Mouse (Mus musculus) forebrain, postnatal 0 days (tissue): ENCODE measurements at regions not wholly inside any gene's neighbourhood (a gene's known extent, or its start where the extent isn't known, plus 50 kb on each side); places are given as distances from the start of the nearest gene placed in this dataset.

Experiments
- ATAC-seq: fragments of 200-750 bp; cut with Nextera tagmentation; 2 replicates; pipeline ENCODE4 v1.8.0; 2017; ENCODE audit warnings: mild to moderate bottlenecking, moderate library complexity
- DNase-seq: peaks from one replicate; pipeline ENCODE4 v3.0.0-alpha.2; 2015
- H3K27ac ChIP-seq: fragments of 300-500 bp; sonication (generic); 2 replicates; pipeline ENCODE4 v1.5.1; 2014; ENCODE audit warnings: low read depth, mild to moderate bottlenecking, antibody characterized with exemption, low read length, moderate library complexity, mixed read lengths
- H3K27me3 ChIP-seq: fragments of 300-500 bp; sonication (generic); 2 replicates; pipeline ENCODE4 v1.6.1; 2014; ENCODE audit warnings: mild to moderate bottlenecking, low read length, mixed read lengths; ENCODE audit not compliant: insufficient read depth
- H3K36me3 ChIP-seq: fragments of 300-500 bp; sonication (generic); 2 replicates; pipeline ENCODE4 v1.6.1; 2014; ENCODE audit warnings: mild to moderate bottlenecking, moderate library complexity; ENCODE audit not compliant: insufficient read depth
- H3K4me1 ChIP-seq: fragments of 300-500 bp; sonication (generic); 2 replicates; pipeline ENCODE4 v1.6.1; 2014; ENCODE audit warnings: antibody characterized with exemption; ENCODE audit not compliant: insufficient read depth
- H3K4me2 ChIP-seq: fragments of 300-500 bp; sonication (generic); 2 replicates; pipeline ENCODE4 v1.6.1; 2014; ENCODE audit warnings: low read depth, mild to moderate bottlenecking, moderate library complexity
- H3K4me3 ChIP-seq: fragments of 300-500 bp; sonication (generic); 2 replicates; pipeline ENCODE4 v1.5.1; 2014; ENCODE audit warnings: low read depth, low read length, mixed read lengths
- H3K9ac ChIP-seq: fragments of 300-500 bp; sonication (generic); 2 replicates; pipeline ENCODE4 v1.6.1; 2014; ENCODE audit warnings: mild to moderate bottlenecking
- H3K9me3 ChIP-seq: fragments of 300-500 bp; sonication (generic); 2 replicates; pipeline ENCODE4 v1.6.1; 2016; ENCODE audit warnings: low read length
- CTCF ChIP-seq: sonication (generic); IDR thresholded peaks from 2 replicates; pipeline ENCODE4 v1.5.1; 2016; ENCODE audit warnings: antibody characterized with exemption, control low read depth, low read depth
- WGBS: fragments of 180-500 bp; shearing (Covaris S2); extraction: QIAGEN DNeasy Blood & Tissue Kit; methylation state at CpG from one replicate; pipeline ENCODE4 v1.1.7; 2014; 5-methylcytosine and 5-hydroxymethylcytosine counted together

DNA sequence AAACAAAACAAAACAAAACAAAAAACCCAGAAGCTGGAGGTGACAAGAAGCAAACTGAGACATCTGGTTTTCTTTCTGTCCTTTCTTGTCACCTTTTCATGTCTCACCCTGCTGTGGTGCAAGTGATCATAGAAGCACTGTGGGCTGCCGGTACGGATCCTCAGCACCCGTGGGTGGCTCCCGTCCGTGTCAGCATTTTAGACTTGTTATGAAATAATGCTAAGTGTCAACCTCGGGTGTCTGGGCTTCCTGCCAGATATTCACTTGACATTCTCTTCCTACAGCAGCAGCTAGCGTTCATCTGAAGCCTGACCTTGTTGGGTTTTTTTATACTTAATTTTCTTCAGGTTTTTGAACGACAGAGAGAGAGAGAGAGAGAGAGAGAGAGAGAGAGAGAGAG is 404.7 kb downstream of the Pla2g4a start:
- H3K27me3 ChIP-seq = no peaks in the 10 kb centered on the region
- DNase-seq = peak; percentile 10
- no peak for ATAC-seq

GRCm38 (mm10) chr1:149555355-149556007 is 405.6 kb downstream of the Pla2g4a start:
- Histone ChIP-seq H3K4me3 (no peak overlapping the region), H3K36me3 (no peaks in the 10 kb centered on the region), H3K27ac (no peak overlapping the region), H3K4me2 (no peak overlapping the region), H3K9me3 (no peaks in the 10 kb centered on the region), H3K27me3 (no peaks in the 10 kb centered on the region), H3K9ac (no peak overlapping the region), H3K4me1 (no peaks in the 10 kb centered on the region)
- no peak for DNase-seq
- no peak for ATAC-seq
- 79% methylated on average over 6 of the region's 6 CpGs for WGBS
- no peak for TF ChIP-seq CTCF

More for the DNA sequence above, 404.7 kb downstream of the Pla2g4a start:
- WGBS = 39% methylated on average over 8 of the region's 8 CpGs
- no peak for TF ChIP-seq CTCF
- Histone ChIP-seq H3K27ac (no peak overlapping the region), H3K9me3 (no peaks in the 10 kb centered on the region), H3K4me3 (no peak overlapping the region), H3K36me3 (no peaks in the 10 kb centered on the region), H3K9ac (no peak overlapping the region), H3K4me2 (no peak overlapping the region), H3K4me1 (no peaks in the 10 kb centered on the region)

- H3K36me3 ChIP-seq = no peaks in the 10 kb centered on the region
- 23% methylated on average over 3 of the region's 3 CpGs for WGBS
- ATAC-seq (peak; percentile 53; the same call in 1 of the 2 replicates), DNase-seq (peak; percentile 11)
- no peak overlapping the region for H3K4me2 ChIP-seq
- no peaks in the 10 kb centered on the region for H3K9me3 ChIP-seq
- no peak for TF ChIP-seq CTCF
- no peak overlapping the region for H3K4me3 ChIP-seq
- H3K27ac ChIP-seq = no peak overlapping the region
- H3K27me3 ChIP-seq = no peaks in the 10 kb centered on the region
- no peaks in the 10 kb centered on the region for H3K4me1 ChIP-seq
- H3K9ac ChIP-seq = no peak overlapping the region
These were observed 415.0 kb downstream of the Pla2g4a start for GRCm38 (mm10) chr1:149546076-149546475.

GRCm38 (mm10) chr1:149541386-149541785 is 419.7 kb downstream of the Pla2g4a start:
- 45% methylated on average over 2 of the region's 2 CpGs for WGBS
- Histone ChIP-seq H3K36me3 (no peaks in the 10 kb centered on the region), H3K27ac (no peak overlapping the region), H3K4me3 (no peak overlapping the region), H3K4me1 (no peaks in the 10 kb centered on the region), H3K9ac (no peak overlapping the region), H3K4me2 (no peak overlapping the region), H3K9me3 (no peaks in the 10 kb centered on the region), H3K27me3 (no peaks in the 10 kb centered on the region)
- ATAC-seq = peak; percentile 51; the same call in 1 of the 2 replicates
- peak; percentile 55 for DNase-seq
- peak; percentile 72 for TF ChIP-seq CTCF

DNA sequence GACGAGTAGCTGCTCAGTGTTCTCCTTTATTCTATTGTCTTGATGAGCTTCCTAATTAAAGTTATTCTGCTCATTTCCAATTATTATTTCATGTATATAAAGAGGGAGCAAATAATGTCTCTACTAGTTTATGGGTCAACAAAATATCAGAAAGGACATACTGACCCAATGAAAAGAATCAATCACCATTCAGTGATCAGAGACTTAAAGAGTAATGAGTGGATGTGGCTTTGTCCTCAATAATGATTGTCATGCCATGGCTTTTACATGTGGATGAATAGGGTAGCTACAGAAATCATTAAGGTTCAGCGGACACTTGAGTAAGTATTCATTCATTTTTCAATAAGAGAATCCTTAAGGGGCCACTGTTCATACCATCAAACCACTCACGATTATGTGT is 427.4 kb downstream of the Pla2g4a start:
- no peaks in the 10 kb centered on the region for H3K4me1 ChIP-seq
- H3K9ac ChIP-seq = no peak overlapping the region
- H3K27ac ChIP-seq = no peak overlapping the region
- WGBS = 17% methylated on average over 3 of the region's 3 CpGs
- H3K4me3 ChIP-seq = no peak overlapping the region
- no peaks in the 10 kb centered on the region for H3K9me3 ChIP-seq
- no peak for ATAC-seq
- H3K36me3 ChIP-seq = no peaks in the 10 kb centered on the region
- no peak for DNase-seq
- H3K27me3 ChIP-seq = no peaks in the 10 kb centered on the region
- no peak for TF ChIP-seq CTCF
- no peak overlapping the region for H3K4me2 ChIP-seq
